Mouse (Mus musculus): ENCODE results near the gene Dnmt3l. TPM values are rescaled to one million over a fixed set of nuclear protein-coding genes. Genes with fewer than 3 reads are reported as not detected.

Dnmt3l gene
- total RNA-seq, 1 experiment, result 388 TPM

DNA sequence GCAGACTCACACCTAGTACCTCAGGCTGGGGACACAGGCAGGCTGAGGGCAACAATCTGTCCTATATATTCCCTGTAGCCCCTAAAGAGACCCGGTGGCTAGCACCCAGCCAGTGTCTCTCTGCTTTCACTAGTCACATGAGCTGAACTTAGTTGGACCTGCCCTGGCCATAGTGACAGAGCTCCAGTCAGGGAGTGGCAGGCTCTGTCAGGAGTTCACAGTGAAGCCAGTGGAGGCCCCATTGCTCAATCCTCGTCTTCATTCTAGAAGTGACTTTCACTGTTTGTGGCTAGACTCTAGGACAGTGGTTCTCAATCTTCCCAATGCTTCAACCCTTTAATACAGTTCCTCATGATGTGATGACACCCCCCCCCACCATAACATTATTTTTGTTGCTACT, 9.8 kb upstream of the Dnmt3l start:
- Histone ChIP-seq H3K4me1 (ENCODE audit: control insufficient read depth in 2 of 2, insufficient read depth in 2 of 2, low read length in 2 of 2, poor library complexity in 1 of 2) (peaks cover 0 to 11% of the 10 kb centered on the region in 2 experiments; a peak in 1 of 4 replicates), H3K36me3 (ENCODE audit: control insufficient read depth, insufficient read depth, low read length, poor library complexity, severe bottlenecking) (peaks cover 36% of the 10 kb centered on the region; the same call in 1 of the 2 replicates), H3K9me3 (ENCODE audit: control insufficient read depth, insufficient read depth, low read depth, low read length) (no peaks in the 10 kb centered on the region), H3K9ac (ENCODE audit: insufficient read depth, low read depth, low read length, poor library complexity, severe bottlenecking) (no peak overlapping the region), H3K4me3 (ENCODE audit: insufficient read depth in 1 of 2, low read depth in 1 of 2, low read length in 2 of 2, poor library complexity in 1 of 2, severe bottlenecking in 1 of 2) (no peak overlapping the region), H3K27ac (ENCODE audit: insufficient read depth, low read depth, low read length, poor library complexity, severe bottlenecking) (no peak overlapping the region)
- no peak for TF ChIP-seq ZC3H11A (IDR thresholded peaks at IDR 0.05; ENCODE audit: borderline replicate concordance, low read depth, low read length)
- TF ChIP-seq ZNF384 (IDR thresholded peaks at IDR 0.05; ENCODE audit: low read depth, low read length), result no peak
- no peak for DNase-seq (ENCODE audit: low read depth, low spot score)
- in situ Hi-C loops (cut with MboI; ENCODE audit: low sequenced_read_pairs in 2 of 2, unreplicated experiment in 2 of 2), result no loop called here

DNA sequence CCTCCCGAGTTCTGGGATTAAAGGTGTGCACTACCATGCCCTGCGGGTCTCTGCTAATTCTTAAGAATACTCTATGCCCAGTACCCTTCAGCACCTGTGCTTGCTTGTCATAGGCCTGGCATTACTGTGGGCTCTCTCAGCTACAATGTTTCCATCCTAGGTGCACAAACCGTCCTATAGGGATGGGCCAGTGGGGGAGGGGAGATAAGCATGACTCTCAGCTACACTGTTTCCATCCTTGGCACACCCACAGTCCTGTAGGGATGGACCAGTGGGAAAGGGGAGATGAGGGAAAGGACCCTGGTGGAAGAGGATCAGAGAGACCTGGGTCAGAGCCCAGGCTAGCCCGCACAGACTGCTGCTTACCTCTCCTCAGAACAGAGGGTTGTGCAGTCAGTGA, 4.6 kb upstream of the Dnmt3l start:
- peak overlapping the region; percentile 83 for H3K9ac ChIP-seq (ENCODE audit: insufficient read depth, low read depth, low read length, poor library complexity, severe bottlenecking)
- peak overlapping the region; percentile 65 to 73 for H3K4me3 ChIP-seq (ENCODE audit: insufficient read depth in 1 of 2, low read depth in 1 of 2, low read length in 2 of 2, poor library complexity in 1 of 2, severe bottlenecking in 1 of 2)
- peak overlapping the region; percentile 72; the same call in 1 of the 2 replicates for H3K27ac ChIP-seq (ENCODE audit: insufficient read depth, low read depth, low read length, poor library complexity, severe bottlenecking)
- H3K36me3 ChIP-seq (ENCODE audit: control insufficient read depth, insufficient read depth, low read length, poor library complexity, severe bottlenecking), result peaks cover 15% of the 10 kb centered on the region; the same call in 1 of the 2 replicates
- no peaks in the 10 kb centered on the region for H3K9me3 ChIP-seq (ENCODE audit: control insufficient read depth, insufficient read depth, low read depth, low read length)
- peaks cover 3 to 29% of the 10 kb centered on the region in 2 experiments; a peak in 3 of 4 replicates for H3K4me1 ChIP-seq (ENCODE audit: control insufficient read depth in 2 of 2, insufficient read depth in 2 of 2, low read length in 2 of 2, poor library complexity in 1 of 2)
- no peak for DNase-seq (ENCODE audit: low read depth, low spot score)
- in situ Hi-C loops (cut with MboI; ENCODE audit: low sequenced_read_pairs in 2 of 2, unreplicated experiment in 2 of 2), result no loop called here
- TF ChIP-seq MAFK (IDR thresholded peaks at IDR 0.05; ENCODE audit: insufficient read depth, low read depth, low read length) (no peak), ZNF384 (IDR thresholded peaks at IDR 0.05; ENCODE audit: low read depth, low read length) (no peak)

DNA sequence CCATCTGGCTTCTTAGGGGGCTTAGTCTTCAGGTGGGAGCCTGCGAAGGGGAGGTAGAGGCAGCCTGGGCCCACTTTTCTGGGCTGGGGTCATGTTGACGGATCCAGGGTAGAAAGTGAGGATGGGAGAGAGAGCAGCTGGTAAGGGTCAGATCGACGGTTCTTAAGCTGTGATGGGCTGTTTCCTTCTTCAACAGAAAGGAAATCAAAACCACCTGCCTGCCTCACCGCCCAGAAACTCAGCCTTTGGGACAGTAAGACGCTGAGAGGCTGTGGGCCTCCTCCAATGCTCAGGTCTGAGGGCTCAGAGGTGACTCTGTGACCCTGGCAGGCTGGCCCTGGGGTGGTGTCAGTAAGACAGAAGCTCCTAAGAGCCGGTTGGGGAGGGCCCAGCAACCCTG, 349 bp downstream of the Dnmt3l start:
- no peak for DNase-seq (ENCODE audit: low read depth, low spot score)

DNA sequence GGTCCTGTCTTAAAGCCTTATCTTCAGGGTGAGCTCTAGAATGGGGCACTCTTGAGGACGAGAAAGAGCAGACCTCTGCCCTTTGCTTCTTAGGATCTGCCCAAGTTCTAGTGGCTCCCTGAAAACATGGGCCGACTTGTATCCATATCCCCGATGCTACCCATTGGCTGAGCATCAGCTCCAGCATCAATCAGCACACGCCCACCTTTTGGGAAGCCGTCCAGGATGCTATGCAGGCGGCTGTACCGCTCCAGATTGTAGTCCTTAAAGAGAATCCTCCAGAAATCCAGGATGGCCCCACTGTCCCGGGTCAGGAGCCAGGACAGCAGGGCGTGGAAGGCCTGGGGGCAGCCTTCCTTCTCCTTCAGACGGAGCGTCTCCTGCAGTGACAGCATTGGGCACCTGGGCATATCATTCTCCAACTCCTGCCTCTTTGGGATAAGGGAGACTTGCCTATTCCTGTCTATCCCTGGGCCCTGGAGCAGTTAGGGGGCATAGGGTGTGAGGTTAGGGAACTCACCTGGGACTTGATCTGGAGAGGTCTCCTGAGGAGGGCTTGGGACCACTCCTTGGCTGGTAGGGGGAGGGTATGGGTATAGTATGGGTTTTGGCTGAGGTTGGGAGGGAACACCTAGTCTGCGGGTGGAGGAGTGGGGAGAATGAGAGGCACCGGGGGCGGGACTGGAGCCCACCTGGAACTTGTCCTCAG, 1.1 kb downstream of the Dnmt3l start:
- no peak for DNase-seq (ENCODE audit: low read depth, low spot score)
- no peak overlapping the region for H3K27ac ChIP-seq (ENCODE audit: insufficient read depth, low read depth, low read length, poor library complexity, severe bottlenecking)
- H3K9me3 ChIP-seq (ENCODE audit: control insufficient read depth, insufficient read depth, low read depth, low read length), result no peaks in the 10 kb centered on the region
- peaks cover 5 to 41% of the 10 kb centered on the region in 2 experiments; a peak in 3 of 4 replicates for H3K4me1 ChIP-seq (ENCODE audit: control insufficient read depth in 2 of 2, insufficient read depth in 2 of 2, low read length in 2 of 2, poor library complexity in 1 of 2)
- H3K36me3 ChIP-seq (ENCODE audit: control insufficient read depth, insufficient read depth, low read length, poor library complexity, severe bottlenecking), result no peaks in the 10 kb centered on the region; the same call in 1 of the 2 replicates
- peak overlapping the region; percentile 34 to 50; a peak in 3 of 4 replicates for H3K4me3 ChIP-seq (ENCODE audit: insufficient read depth in 1 of 2, low read depth in 1 of 2, low read length in 2 of 2, poor library complexity in 1 of 2, severe bottlenecking in 1 of 2)
- 0 out of 2 replicates have a peak overlapping the region, but pooled peaks have one; percentile 8 for H3K9ac ChIP-seq (ENCODE audit: insufficient read depth, low read depth, low read length, poor library complexity, severe bottlenecking)
- no peak for TF ChIP-seq HCFC1 (IDR thresholded peaks at IDR 0.05; ENCODE audit: borderline replicate concordance, insufficient read depth, low read length)
- no peak for TF ChIP-seq MAFK (IDR thresholded peaks at IDR 0.05; ENCODE audit: insufficient read depth, low read depth, low read length)
- TF ChIP-seq CHD2 (IDR thresholded peaks at IDR 0.05; ENCODE audit: low read depth, low read length), result no peak
- TF ChIP-seq ZC3H11A (IDR thresholded peaks at IDR 0.05; ENCODE audit: borderline replicate concordance, low read depth, low read length), result no peak
- TF ChIP-seq ZNF384 (IDR thresholded peaks at IDR 0.05; ENCODE audit: low read depth, low read length), result no peak
- in situ Hi-C loops (cut with MboI; ENCODE audit: low sequenced_read_pairs in 2 of 2, unreplicated experiment in 2 of 2), result no loop called here

More for the DNA sequence above, 349 bp downstream of the Dnmt3l start:
- in situ Hi-C loops (cut with MboI; ENCODE audit: low sequenced_read_pairs in 2 of 2, unreplicated experiment in 2 of 2), result no loop called here
- TF ChIP-seq ZC3H11A (IDR thresholded peaks at IDR 0.05; ENCODE audit: borderline replicate concordance, low read depth, low read length) (no peak), CHD2 (IDR thresholded peaks at IDR 0.05; ENCODE audit: low read depth, low read length) (no peak), MAFK (IDR thresholded peaks at IDR 0.05; ENCODE audit: insufficient read depth, low read depth, low read length) (no peak), ZNF384 (IDR thresholded peaks at IDR 0.05; ENCODE audit: low read depth, low read length) (no peak), HCFC1 (IDR thresholded peaks at IDR 0.05; ENCODE audit: borderline replicate concordance, insufficient read depth, low read length) (no peak)
- H3K9ac ChIP-seq (ENCODE audit: insufficient read depth, low read depth, low read length, poor library complexity, severe bottlenecking), result no peak overlapping the region; the same call in 1 of the 2 replicates
- H3K36me3 ChIP-seq (ENCODE audit: control insufficient read depth, insufficient read depth, low read length, poor library complexity, severe bottlenecking), result no peaks in the 10 kb centered on the region; the same call in 1 of the 2 replicates
- H3K4me3 ChIP-seq (ENCODE audit: insufficient read depth in 1 of 2, low read depth in 1 of 2, low read length in 2 of 2, poor library complexity in 1 of 2, severe bottlenecking in 1 of 2), result no peak overlapping the region; a peak in 1 of 4 replicates
- H3K27ac ChIP-seq (ENCODE audit: insufficient read depth, low read depth, low read length, poor library complexity, severe bottlenecking), result no peak overlapping the region
- H3K9me3 ChIP-seq (ENCODE audit: control insufficient read depth, insufficient read depth, low read depth, low read length), result no peaks in the 10 kb centered on the region
- H3K4me1 ChIP-seq (ENCODE audit: control insufficient read depth in 2 of 2, insufficient read depth in 2 of 2, low read length in 2 of 2, poor library complexity in 1 of 2), result peaks cover 3 to 42% of the 10 kb centered on the region in 2 experiments; a peak in 3 of 4 replicates

Measured in ES-E14 (cell line).